Mouse (Mus musculus) neural tube, embryonic 15.5 days (tissue): ENCODE results near the gene Bcl7a. TPM values are rescaled to one million over a fixed set of nuclear protein-coding genes. Genes with fewer than 3 reads are reported as not detected.

Experiments used
- ATAC-seq: fragments of 200-750 bp; cut with Nextera tagmentation; 2 replicates; pipeline ENCODE4 v1.8.0; 2017; ENCODE audit warnings: mild to moderate bottlenecking, moderate TSS enrichment, moderate library complexity; ENCODE audit not compliant: low FRiP score
- H3K27ac ChIP-seq: fragments of 300-500 bp; sonication (generic); replicated peaks from 2 replicates; pipeline ENCODE4 v1.5.1; 2015; ENCODE audit warnings: mild to moderate bottlenecking, inconsistent platforms
- H3K27me3 ChIP-seq: fragments of 300-500 bp; sonication (generic); replicated peaks from 2 replicates; pipeline ENCODE4 v1.6.1; 2015; ENCODE audit warnings: inconsistent platforms
- H3K36me3 ChIP-seq: fragments of 300-500 bp; sonication (generic); 2 replicates; pipeline ENCODE4 v1.6.1; 2015; ENCODE audit warnings: inconsistent platforms
- H3K4me1 ChIP-seq: fragments of 300-500 bp; sonication (generic); 2 replicates; pipeline ENCODE4 v1.6.1; 2015; ENCODE audit warnings: inconsistent platforms
- H3K4me2 ChIP-seq: fragments of 300-500 bp; sonication (generic); 2 replicates; pipeline ENCODE4 v1.6.1; 2015; ENCODE audit warnings: inconsistent platforms, mild to moderate bottlenecking, moderate library complexity
- H3K4me3 ChIP-seq: fragments of 300-500 bp; sonication (generic); replicated peaks from 2 replicates; pipeline ENCODE4 v1.5.1; 2015; ENCODE audit warnings: mild to moderate bottlenecking, inconsistent platforms
- H3K9ac ChIP-seq: fragments of 300-500 bp; sonication (generic); replicated peaks from 2 replicates; pipeline ENCODE4 v1.6.1; 2015; ENCODE audit warnings: mild to moderate bottlenecking, inconsistent platforms
- H3K9me3 ChIP-seq: fragments of 300-500 bp; sonication (generic); replicated peaks from 2 replicates; pipeline ENCODE4 v1.6.1; 2016; ENCODE audit warnings: inconsistent platforms
- WGBS: fragments of 180-500 bp; shearing (Covaris S2); methylation state at CpG from one replicate; pipeline ENCODE4 v1.1.7; 2015; ENCODE audit warnings: mixed read lengths; 5-methylcytosine and 5-hydroxymethylcytosine counted together
- polyA plus RNA-seq: library from polyadenylated mRNA; unstranded; fragments of >200 nt; fragmentation: Nextera tagmentation; extraction: Ambion mirVana; gene quantifications from 2 replicates; pipeline ENCODE4 v1.2.1, GENCODE M21; 2015

Gene Bcl7a
- 30.2 and 31.0 TPM in 2 replicates for polyA plus RNA-seq

DNA sequence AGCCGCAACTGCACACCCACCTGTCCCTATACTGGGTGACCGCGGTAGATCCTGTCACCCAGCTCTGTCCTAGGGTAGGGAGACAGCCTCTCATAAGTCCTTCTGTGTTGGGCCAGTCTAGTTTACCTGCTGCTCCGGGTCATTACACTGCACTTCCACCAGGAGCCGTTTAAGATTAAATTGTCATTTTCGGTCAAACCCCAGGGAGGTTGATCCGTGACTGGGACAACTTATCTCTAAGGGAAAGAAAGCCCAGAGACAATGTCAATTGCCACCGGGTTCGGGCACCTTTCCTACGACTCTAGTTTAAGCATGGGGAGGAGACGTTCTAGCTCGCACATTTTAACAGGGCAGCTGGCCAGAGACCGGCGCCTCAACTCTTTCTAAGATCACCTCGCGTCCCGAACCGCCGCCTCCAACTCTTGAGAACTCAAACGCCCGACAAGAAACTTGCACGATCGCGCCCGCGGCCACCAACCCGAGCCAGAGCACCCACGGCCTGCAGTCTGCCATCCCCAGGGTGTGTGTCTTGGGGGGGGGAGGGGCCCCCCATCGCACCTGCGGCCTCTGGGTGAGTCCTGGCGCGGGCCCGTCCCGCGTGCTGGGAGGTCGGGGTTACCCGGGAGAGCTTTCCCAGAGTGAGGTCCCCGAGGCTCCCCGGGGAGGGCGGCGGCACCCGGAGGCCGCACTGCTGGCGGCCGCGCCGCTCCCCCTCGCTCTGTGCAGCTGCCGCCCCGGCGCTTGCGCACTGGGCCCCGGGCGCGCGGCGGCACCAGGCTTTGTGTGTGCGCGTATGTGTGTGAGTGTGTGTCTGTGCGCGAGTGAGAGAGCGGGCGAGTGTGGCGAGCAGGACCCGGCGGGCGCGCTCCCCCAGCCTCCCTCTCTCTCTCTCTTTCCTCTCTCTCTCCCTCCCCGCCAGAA is at the start of gene Bcl7a:
Bcl7a (plus strand) TSS at position 128 of the 921 bp plus-strand sequence.
- ATAC-seq: peak; percentile 88
- under 1% methylated on average over 58 of the region's 69 CpGs for WGBS
- Histone ChIP-seq H3K27ac (peak within 1 kb of the TSS; percentile 96), H3K9ac (peak within 1 kb of the TSS; percentile 95), H3K36me3 (no peaks in the 10 kb centered on the region), H3K4me2 (peak within 1 kb of the TSS; percentile 77), H3K9me3 (no peaks in the 10 kb centered on the region), H3K27me3 (no peaks in the 10 kb centered on the region), H3K4me3 (peak within 1 kb of the TSS; percentile 92), H3K4me1 (peaks cover 28% of the 10 kb centered on the region)

DNA sequence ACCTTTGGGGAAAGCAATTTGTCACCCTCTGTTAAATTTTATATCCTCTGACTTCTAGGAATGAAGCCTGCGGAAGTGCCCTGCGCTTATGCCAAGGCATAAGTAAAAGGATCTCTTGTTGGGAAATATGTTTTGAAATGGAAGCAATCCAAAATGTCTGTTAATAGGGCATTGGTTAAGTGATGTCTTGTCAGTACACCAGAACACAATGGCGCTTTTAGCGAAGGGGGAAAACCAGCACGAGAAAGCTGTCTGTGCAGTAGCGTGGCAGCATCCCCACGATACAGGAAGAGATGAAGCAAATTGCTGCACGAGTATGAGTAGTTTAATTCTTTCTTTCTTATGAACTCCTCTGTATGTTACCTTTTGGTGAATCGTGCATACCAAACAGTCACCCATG is 49.0 kb upstream of the Bcl7a start:
- ATAC-seq: no peak
- WGBS: 46% methylated on average over 9 of the region's 9 CpGs

DNA sequence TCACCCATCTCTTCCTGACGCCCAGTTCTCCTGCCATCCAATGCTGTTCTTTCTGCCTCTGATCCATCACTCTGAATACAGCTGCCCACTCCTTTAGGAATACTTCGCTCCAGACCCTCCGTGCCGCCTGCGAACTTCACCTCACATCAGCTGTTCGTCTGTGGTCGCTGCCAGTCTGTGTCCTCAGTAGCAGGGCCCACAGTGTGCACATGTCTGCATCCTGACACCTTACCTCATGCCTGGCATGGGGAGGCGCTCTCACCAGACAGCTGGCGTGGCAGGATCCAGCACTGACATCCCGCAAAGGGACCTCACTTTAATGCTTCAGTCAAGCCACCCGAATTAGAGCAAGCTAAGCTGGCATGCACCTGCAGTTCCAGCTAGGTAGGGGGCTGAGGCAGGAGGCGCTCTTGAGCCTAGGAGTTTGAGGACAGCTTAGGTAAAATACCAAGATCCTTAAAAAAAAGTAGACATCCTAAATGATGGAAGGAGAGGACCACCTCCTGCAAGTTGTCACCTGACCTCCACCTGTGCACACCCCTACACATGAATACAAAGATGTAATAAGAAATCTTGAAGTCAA is 47.3 kb upstream of the Bcl7a start:
- peaks cover 29% of the 10 kb centered on the region for H3K4me1 ChIP-seq
- no peak overlapping the region for H3K4me2 ChIP-seq
- no peaks in the 10 kb centered on the region for H3K27me3 ChIP-seq
- H3K36me3 ChIP-seq: no peaks in the 10 kb centered on the region
- 67% methylated on average over 12 of the region's 12 CpGs for WGBS
- H3K9ac ChIP-seq: no peak overlapping the region
- H3K4me3 ChIP-seq: no peak overlapping the region
- ATAC-seq: no peak
- H3K9me3 ChIP-seq: no peaks in the 10 kb centered on the region
- no peak overlapping the region for H3K27ac ChIP-seq

More for the DNA sequence above, 49.0 kb upstream of the Bcl7a start:
- peaks cover 14% of the 10 kb centered on the region; the same call in 1 of the 2 replicates for H3K4me1 ChIP-seq
- H3K27me3 ChIP-seq: no peaks in the 10 kb centered on the region
- no peak overlapping the region for H3K27ac ChIP-seq
- H3K4me2 ChIP-seq: no peak overlapping the region
- H3K4me3 ChIP-seq: no peak overlapping the region
- H3K9ac ChIP-seq: no peak overlapping the region
- H3K9me3 ChIP-seq: no peaks in the 10 kb centered on the region
- no peaks in the 10 kb centered on the region for H3K36me3 ChIP-seq

DNA sequence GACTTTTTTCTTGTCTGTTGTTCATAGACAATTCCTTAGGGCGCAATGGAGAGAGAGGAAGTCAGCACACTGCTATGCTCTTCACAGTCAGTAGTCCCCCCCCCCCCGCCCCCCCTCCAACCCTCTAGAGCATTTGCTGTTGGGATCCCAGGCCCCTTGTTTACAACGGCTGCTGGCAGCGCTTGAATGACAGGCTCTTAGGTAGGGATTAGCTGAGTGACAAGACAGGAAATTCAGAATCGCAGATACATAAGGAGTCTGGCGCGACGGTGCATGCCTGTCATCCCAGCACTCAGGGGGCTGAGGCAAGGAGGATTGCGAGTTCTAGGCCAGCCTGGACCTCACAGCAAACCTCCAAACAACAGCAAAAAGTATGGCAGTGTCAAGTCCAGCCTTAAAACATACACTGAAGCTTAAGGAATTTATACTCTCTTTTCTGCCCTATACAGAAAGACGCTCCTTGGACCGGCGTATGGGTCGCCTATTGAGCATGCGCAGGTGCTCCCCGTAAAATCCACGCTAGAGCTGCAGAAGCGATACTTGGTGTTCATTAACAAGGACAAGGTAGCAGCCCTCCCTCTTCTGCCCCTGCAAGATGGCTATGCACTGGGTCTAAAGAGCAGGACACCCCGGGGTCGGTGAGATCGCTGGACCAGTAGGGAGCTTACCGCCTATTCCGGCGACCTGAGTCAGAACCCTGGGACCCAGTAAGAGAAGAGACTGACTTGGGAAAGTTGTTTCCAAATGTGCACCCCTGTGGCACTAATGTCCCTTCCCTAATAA is 46.5 kb upstream of the Bcl7a start:
- Histone ChIP-seq H3K27ac (no peak overlapping the region), H3K9ac (no peak overlapping the region), H3K4me3 (no peak overlapping the region), H3K27me3 (no peaks in the 10 kb centered on the region), H3K9me3 (no peaks in the 10 kb centered on the region), H3K4me1 (peaks cover 33% of the 10 kb centered on the region), H3K36me3 (no peaks in the 10 kb centered on the region), H3K4me2 (no peak overlapping the region)
- no peak for ATAC-seq
- 58% methylated on average over 23 of the region's 23 CpGs for WGBS

DNA sequence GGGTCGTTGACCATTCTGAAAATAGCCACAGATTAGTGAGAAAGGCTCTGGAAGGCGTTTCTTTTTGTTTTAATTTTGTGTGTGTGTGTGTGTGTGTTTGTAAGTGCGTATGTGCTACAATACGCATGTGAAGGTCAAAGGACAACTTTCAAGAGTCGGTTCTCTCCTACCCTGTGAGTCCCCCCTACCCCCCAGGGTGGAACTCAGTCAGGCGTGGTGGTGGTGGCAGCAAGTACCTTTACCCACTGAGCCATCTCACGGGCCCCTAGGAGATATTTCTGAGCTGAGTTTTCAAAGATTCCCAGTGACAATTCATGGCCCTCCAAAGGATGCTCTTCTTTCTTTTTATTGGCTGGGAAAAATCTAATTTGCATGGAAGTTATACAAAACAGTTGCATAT is 45.8 kb upstream of the Bcl7a start:
- no peak for ATAC-seq

DNA sequence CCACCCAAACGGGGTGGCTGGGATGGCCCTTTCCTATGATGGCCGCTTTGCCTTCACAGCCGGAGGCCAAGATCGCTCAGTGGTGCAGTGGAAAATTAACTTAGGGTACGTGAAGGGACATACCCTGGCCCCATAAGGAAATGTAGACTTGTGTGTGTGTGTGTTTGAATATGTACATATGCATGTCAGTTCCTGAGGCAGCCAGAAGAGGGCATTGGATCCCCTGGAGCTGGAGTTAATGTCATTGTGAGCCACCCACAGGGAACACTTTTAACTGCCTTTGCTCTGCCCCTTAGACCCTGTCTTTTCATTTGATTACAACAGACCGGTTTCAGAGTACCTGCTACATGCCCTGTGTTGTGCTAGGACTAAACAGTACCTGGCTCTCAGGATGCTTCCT is 45.1 kb upstream of the Bcl7a start:
- no peaks in the 10 kb centered on the region; the same call in 1 of the 2 replicates for H3K27me3 ChIP-seq
- H3K27ac ChIP-seq: no peak overlapping the region
- no peaks in the 10 kb centered on the region for H3K36me3 ChIP-seq
- H3K4me2 ChIP-seq: no peak overlapping the region
- H3K4me3 ChIP-seq: no peak overlapping the region
- H3K4me1 ChIP-seq: peaks cover 35% of the 10 kb centered on the region
- 89% methylated on average over 6 of the region's 6 CpGs for WGBS
- no peak overlapping the region for H3K9ac ChIP-seq
- ATAC-seq: no peak
- H3K9me3 ChIP-seq: no peaks in the 10 kb centered on the region

More for the DNA sequence above, 45.8 kb upstream of the Bcl7a start:
- 72% methylated on average over 7 of the region's 7 CpGs for WGBS
- Histone ChIP-seq H3K36me3 (no peaks in the 10 kb centered on the region), H3K4me1 (peaks cover 35% of the 10 kb centered on the region), H3K9ac (no peak overlapping the region), H3K27me3 (no peaks in the 10 kb centered on the region; the same call in 1 of the 2 replicates), H3K4me2 (no peak overlapping the region), H3K4me3 (no peak overlapping the region), H3K9me3 (no peaks in the 10 kb centered on the region), H3K27ac (no peak overlapping the region)

DNA sequence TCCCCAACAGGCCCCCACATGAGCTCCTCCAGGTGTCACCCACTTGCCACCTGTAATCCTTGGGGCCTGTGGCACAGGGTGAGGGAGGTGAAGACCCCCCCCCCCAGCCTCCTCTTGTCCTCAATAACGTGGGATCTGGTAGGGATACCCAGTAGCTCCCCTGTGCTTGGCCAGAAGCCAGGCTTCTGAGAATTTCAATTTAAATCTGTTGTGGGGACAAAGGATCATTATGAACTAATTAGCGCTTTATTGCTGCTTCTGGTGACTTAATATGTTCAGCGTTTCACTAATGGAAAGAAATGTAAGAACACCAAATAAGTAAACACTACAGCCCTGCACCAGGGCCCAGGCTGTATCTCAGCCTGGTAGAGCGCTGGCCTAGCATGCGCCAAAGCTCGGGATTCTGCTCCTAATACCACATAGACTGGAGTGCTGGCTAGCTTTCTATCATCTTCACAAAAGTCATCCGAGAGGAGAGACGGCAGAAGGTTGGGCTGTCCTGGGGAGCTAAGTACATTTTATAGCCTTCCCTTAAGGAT is 43.1 kb upstream of the Bcl7a start:
- WGBS: 31% methylated on average over 8 of the region's 8 CpGs
- peak overlapping the region; percentile 45; the same call in 1 of the 2 replicates for H3K27ac ChIP-seq
- no peak overlapping the region for H3K9ac ChIP-seq
- no peak overlapping the region for H3K4me3 ChIP-seq
- no peak for ATAC-seq
- H3K4me2 ChIP-seq: peak overlapping the region; percentile 15; the same call in 1 of the 2 replicates
- peaks cover 26% of the 10 kb centered on the region for H3K4me1 ChIP-seq
- no peaks in the 10 kb centered on the region; the same call in 1 of the 2 replicates for H3K27me3 ChIP-seq
- no peaks in the 10 kb centered on the region for H3K9me3 ChIP-seq
- H3K36me3 ChIP-seq: no peaks in the 10 kb centered on the region

DNA sequence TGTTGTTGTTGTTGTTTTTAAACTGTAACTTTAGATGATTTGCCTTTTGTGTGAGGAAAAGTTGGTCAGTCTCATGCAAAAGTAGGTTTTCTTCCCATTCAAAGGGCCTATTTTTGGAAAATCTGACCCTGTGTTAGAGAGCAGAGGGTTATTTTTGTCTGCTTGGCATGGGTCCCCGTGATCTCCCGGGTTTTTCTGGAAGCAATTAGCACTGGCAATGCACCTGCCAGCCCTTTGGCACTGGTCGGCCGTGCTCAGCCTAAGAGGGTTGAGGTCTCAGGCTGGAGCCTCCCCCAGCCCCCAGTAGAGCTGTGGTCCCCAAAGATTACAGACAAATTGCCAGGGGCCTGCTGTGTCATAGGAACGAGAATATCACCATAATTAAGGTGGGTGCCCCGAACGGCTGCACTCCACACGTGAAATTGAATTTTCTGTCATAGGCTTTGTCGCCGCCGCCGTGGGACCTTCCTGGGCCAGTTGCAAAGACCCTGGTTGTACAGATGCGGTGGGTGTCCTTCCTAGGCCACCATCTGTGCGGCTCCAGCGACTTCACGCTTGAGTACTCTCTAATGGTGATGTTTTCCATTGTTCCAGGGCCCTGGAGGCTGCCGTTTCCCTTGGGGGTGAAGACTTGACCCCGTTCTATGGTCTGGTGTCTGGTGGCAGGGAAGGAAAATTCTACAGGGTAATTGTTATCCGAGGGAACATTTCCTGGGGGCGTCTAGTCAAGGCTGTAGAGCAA is 41.7 kb upstream of the Bcl7a start:
- H3K9me3 ChIP-seq: no peaks in the 10 kb centered on the region
- no peak for ATAC-seq
- H3K4me1 ChIP-seq: peaks cover 24% of the 10 kb centered on the region
- no peak overlapping the region for H3K4me2 ChIP-seq
- no peaks in the 10 kb centered on the region; the same call in 1 of the 2 replicates for H3K27me3 ChIP-seq
- H3K4me3 ChIP-seq: no peak overlapping the region
- H3K9ac ChIP-seq: no peak overlapping the region
- WGBS: 15% methylated on average over 20 of the region's 20 CpGs
- H3K27ac ChIP-seq: no peak overlapping the region
- no peaks in the 10 kb centered on the region for H3K36me3 ChIP-seq

DNA sequence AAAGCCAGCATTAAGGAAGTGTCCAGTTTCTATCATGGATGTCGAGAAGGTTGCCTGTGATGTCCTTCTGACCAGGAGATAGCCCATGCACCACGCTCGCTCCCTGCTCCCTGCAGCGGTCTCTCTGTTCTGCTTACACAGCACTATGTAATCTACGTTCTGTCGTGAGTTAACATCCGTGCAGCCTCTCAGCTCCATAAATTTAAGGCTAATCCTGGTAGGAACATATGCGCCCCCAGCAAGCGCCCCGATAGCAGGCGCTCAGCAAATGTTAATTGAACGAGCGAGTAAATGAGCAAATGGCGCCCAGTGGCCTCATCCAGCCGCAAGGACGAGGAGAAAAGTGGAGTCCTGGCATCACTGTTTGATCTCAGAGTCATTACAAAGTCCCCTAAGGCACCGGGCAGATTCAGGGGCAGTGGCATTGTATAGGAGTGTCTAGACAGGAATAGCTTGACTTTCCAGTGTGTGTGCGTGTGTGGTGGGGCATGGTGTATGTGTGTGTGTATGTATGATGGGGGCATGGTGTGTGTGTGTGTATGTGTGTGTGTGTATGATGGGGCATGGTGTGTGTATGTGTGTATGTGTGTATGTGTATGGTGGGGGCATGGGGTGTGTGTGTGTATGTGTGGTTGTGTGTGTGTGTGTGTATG is 35.9 kb upstream of the Bcl7a start:
- Histone ChIP-seq H3K27ac (0 out of 2 replicates have a peak overlapping the region, but pooled peaks have one; percentile 5), H3K36me3 (no peaks in the 10 kb centered on the region)
- ATAC-seq: peak; percentile 68

DNA sequence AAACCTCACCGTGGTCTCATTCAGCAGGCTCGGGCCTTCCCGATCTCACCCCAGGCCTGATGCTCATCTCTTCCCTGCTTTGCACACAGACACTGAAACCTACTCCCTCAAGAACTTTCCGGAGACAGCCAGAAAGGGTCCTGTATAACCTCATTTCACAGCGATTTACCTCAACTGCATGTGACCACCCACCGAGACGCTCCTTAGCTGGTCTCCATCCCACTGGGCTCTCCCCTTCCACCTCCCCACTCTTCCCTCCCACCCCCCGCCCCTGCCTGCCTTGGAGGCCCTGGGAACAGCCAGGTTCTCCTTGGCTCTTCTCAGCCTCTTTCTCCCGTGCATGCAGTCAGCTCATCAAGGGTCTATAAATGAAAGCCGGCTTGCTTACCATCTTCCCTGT is 33.8 kb upstream of the Bcl7a start:
- Histone ChIP-seq H3K9ac (no peak overlapping the region), H3K27ac (no peak overlapping the region), H3K4me2 (no peak overlapping the region), H3K27me3 (no peaks in the 10 kb centered on the region), H3K36me3 (no peaks in the 10 kb centered on the region), H3K4me1 (peaks cover 13% of the 10 kb centered on the region), H3K9me3 (no peaks in the 10 kb centered on the region), H3K4me3 (no peak overlapping the region)
- WGBS: 35% methylated on average over 10 of the region's 10 CpGs
- ATAC-seq: no peak

More for the DNA sequence above, 35.9 kb upstream of the Bcl7a start:
- H3K9ac ChIP-seq: no peak overlapping the region
- H3K4me1 ChIP-seq: peaks cover 13% of the 10 kb centered on the region
- H3K9me3 ChIP-seq: no peaks in the 10 kb centered on the region
- H3K27me3 ChIP-seq: no peaks in the 10 kb centered on the region; the same call in 1 of the 2 replicates
- no peak overlapping the region for H3K4me3 ChIP-seq
- peak overlapping the region; percentile 29 for H3K4me2 ChIP-seq
- WGBS: 26% methylated on average over 18 of the region's 18 CpGs
